Mouse (Mus musculus) kidney, postnatal 14 days (tissue): ENCODE measurements around the gene Foxr1.
"Not testable (repeated sequence)": the region's sequence is repeated elsewhere in the genome, so short reads cannot be mapped to it uniquely, and the experiment has no call there.

Experiments used
- DNase-seq: peaks from one replicate; pipeline ENCODE4 v3.0.0; 2022; ENCODE audit warnings: mixed read lengths

Foxr1 gene

DNA sequence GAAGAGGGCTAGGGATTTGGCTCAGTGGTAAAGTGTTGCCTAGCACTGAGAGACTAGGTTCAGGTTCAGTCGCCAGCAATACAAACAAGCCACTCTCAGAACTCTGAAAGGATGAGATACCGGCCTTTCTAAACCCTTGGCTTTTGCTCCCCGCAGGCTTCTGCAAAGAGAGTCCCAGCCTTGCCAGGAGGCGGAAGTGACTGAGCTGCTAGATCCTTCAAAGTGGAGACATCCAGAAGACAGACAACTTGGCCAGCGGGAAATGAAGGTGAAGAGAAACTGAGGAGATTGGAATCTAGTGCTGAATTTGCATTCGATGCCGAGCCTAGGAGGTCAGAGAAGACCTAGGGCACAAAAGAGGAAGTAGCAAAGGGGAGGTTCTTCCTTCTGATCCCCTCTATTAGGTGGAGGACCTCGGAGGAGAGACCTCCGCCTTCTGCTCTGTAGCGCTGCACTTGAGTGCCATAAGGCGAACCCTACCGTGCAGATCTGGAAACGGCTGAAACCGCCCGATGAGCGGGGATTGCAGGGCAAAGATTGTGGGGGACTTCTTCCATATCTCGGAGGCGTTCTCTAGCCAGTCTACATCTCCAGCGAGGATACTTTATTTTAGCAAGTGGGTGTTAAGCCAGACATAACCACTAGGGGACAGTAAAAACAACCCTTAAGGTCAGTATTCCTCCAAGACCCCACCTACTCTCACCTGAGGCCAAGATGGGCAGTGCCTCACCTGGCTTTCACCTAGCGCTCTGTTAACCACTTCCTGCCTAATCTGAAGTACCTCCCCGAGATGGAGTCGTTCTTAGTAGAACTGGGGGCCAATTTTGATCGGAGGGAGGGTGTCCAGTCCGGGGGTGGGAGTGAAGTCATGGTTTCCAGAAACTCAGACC is 36.6 kb upstream of the Foxr1 start:
- peak; percentile 86 for DNase-seq

DNA sequence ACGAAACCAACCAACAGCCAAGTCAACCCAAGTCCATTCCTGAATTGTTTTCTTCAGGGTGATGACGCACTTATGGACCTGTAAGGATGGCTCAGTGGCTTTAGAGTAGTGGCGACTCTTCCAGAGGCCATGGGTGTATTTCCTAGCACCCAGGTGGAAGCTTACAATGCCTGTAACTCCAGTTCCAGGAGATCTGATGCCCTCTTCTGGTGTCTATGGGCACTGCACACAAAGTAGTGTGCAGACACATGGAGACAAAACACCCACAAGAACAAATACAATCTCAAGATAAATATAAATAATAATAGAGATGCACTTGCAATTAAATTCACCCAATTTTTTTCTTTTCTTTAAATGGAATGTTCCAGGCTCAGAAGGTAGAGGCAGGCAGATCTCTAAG is 35.0 kb upstream of the Foxr1 start:
- DNase-seq: no peak

GRCm38 (mm10) chr9:44474327-44474726 is 33.4 kb upstream of the Foxr1 start:
- no peak for DNase-seq

- no peak for DNase-seq
Measured at GRCm38 (mm10) chr9:44473184-44473583, 32.2 kb upstream of the Foxr1 start.

- no peak for DNase-seq
Measured at GRCm38 (mm10) chr9:44468800-44469199, 27.9 kb upstream of the Foxr1 start.

DNA sequence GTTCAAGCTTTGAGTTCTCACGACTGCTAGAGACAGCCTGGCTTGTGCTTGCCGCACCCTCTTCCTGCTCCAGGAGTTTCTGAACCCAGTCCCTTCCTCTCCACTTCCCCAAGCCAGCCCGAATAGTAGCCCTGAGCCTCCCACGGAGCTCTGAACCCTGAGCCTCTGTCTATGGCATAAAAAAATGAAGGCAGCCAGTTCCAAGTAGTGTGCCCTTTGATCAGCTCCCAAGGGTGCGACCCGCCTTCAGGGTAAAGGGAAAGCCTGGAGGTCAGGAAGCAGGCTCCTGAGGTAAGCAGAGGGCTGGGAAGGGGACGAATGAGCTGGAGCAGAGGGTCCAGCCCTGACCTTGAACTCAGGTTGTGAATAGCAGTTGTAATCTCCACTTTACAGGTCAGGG is 27.3 kb upstream of the Foxr1 start:
- DNase-seq: peak; percentile 43

GRCm38 (mm10) chr9:44461950-44462349 is 21.0 kb upstream of the Foxr1 start:
- DNase-seq: no peak

- no peak for DNase-seq
Measured at GRCm38 (mm10) chr9:44457035-44457742, 16.3 kb upstream of the Foxr1 start.

GRCm38 (mm10) chr9:44454891-44455220 is 13.9 kb upstream of the Foxr1 start, which contains the start of gene Upk2:
Gene Upk2, minus strand, starts transcription at chr9:44454976.
- DNase-seq: no peak

- DNase-seq: peak; percentile 87
Measured at GRCm38 (mm10) chr9:44454132-44454890, 13.4 kb upstream of the Foxr1 start.

DNA sequence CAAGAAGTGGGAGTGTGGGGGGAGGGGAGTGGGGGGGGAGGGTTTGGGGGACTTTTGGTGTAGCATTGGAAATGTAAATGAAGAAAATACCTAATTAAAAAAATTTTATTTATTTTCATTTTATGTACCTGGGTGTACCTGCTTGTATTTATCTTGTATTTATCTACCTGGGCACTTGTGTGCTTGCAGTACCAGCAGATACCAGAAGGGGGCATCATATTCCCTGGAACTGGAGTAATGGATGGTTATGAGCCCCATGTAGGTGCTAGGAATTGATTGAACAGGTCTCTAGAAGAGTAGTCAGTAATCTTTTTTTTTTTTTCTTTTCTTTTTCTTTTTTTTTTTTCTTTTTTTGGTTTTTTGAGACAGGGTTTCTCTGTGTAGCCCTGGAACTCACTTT is 9.5 kb upstream of the Foxr1 start:
- DNase-seq: no peak

- DNase-seq: not testable (repeated sequence)
Measured at GRCm38 (mm10) chr9:44444402-44445025, 3.6 kb upstream of the Foxr1 start.

- DNase-seq: no peak
Measured at GRCm38 (mm10) chr9:44435747-44436146, 5.2 kb downstream of the Foxr1 start.

DNA sequence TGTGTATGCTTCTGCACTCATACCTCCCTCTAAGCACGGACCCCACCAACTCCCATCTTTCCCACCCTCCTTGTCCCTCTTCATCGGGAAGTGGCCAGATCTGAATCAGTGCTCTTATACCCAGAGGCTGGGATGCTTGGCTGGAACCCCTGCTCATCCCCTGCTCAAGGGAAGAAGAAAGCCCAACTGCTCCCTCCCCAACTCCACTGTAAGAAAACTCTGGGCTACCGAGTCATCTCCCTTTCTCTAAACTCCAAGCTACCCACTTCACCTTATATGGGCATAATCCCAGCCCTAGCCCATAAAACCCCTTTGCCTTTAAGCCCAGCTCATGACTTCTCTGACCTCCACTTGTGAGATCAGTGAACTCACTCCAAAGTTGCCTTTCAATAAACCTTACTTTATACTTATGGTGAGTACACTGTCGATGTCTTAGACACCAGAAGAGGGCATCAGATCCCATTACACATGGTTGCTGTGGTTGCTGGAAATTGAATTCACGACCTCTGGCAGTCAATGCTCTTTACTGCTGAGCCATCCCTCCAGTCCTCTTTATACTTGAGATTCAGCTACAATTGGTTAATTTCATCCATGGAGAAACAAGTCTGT is 8.3 kb downstream of the Foxr1 start:
- DNase-seq: no peak

DNA sequence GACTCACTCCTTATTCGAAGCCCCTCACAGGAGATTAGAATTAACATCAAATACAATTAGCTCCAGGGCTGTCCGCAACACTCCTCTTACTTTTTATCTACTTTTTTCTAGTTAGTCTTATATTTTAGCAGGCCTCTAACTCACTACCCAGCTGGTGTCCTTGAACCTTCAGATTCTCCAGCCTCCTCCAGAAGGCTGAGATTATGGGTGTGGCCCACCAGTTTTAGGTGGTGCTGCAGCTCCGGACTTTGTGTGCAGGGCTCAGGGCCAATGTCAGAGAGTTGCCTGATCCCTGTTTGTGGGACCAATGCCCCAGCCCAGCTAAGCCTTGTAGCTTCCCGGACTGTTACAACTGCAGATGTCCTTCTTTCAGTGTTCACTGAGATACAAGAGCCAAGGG is 17.4 kb downstream of the Foxr1 start:
- DNase-seq: no peak

DNA sequence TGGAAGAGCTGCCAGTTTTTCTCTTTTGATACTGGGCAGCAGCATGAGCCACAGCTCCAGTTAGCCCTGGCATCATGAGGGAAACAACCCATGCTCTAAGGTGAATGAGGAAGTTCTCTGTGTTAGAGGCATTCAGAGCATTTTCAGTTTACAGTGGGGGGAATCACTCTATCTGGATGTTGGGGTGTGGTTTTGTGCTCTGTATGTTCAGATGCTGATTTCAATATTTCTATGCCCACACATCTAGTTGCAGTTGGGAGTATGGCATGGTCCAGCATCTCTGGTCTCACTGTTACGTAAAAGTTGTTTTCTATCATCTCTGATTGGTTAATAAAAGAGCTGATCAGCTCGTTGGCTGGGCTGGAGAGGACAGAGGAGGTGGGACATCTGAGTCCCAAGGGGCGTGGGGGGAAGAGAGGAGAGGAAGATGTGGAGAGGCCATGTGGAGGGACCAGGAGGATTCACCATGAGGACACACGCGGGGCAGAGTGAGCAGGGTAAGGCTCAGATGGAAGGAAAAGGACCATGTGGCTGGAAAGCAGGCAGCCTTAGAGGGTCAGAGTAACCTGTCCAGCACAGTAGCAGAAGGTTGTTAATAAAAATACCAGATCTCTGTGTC is 20.5 kb downstream of the Foxr1 start:
- DNase-seq: no peak

DNA sequence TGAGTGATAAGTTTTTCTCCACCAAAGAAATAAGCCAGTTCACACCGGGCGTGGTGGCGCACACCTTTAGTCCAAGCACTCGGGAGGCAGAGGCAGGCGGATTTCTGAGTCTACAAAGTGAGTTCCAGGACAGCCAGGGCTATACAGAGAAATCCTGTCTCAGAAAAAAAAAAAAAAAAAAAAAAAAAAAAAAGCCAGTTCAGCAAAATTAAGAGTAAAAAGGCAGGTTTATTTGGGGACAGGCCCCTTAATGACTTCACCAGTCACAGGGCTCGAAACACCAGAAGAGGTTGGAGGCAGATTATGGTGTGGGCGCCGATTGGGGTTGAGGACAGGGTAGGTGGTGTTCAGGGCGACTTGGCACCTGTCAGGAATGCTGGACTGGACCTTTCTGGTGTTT is 21.2 kb downstream of the Foxr1 start:
- DNase-seq: not testable (repeated sequence)

- no peak for DNase-seq
Measured at GRCm38 (mm10) chr9:44418519-44419385, 22.2 kb downstream of the Foxr1 start, which contains the start of gene Ccdc84. Gene Ccdc84, minus strand, starts transcription at chr9:44418569.

DNA sequence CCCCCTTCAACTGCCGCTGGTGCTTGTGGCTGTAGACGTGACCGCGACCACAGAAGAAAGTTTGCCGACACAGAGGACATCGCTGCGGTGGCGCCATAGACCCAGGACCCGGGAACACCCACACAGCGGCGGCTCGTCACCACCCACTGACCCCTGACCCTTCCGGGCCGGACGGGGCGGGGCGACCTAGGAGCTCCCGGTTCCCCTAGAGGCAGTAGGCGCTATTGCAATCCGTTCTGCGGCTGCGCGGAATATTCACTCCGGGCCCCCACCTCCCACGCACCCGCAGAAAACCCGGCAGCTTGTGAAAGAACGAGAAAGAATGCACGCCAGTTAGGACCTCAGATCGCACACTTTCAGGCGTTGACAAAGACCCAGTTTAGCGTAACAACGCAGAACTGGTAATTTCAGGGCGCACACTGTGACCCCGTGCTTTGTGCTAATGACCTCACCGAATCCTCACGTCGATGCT is 23.0 kb downstream of the Foxr1 start:
- DNase-seq: peak; percentile 96

DNA sequence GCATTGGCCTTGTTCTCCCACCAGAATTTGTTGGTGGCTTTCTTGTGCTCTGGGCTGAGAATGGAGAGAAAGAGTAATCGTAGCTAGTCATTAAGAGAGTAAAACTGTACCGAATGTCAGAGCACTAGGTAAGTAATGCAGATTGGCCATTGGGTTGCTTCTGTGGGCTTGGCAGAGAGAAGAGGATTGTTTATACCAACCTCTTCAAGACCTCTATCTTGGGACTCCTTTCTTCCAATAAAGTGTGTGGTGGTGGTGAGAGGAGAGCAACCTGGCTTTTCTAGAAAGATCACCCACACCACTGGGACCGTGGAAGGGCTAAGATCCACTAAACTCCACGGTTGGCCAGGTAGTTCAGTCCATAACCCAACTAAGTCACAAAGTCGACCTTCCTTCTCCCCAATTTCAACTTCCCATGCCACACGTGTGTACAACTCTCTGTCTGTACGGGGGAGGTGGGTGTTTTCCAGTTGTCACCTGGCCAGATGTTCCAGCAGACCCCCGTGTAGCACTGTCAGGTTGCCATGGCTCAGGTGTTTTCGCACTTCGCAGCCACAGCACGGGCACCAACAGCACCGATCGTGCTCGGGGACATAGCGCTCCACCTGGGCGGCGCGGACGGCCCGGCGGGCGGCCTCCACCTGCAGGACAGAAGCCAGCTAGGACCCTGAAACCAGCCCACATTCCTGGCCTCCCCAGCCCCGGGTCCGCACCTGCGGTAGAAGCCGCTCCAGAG is 23.6 kb downstream of the Foxr1 start:
- no peak for DNase-seq
